Mouse (Mus musculus) bone marrow, adult 2 months (tissue): ENCODE measurements around the gene Yy2. TPM values are rescaled to one million over a fixed set of nuclear protein-coding genes. Genes with fewer than 3 reads are reported as not detected.
A peak's percentile ranks its signal among the peaks of the same experiment; 100 is the strongest.

Source experiments
- H3K27ac ChIP-seq: fragments of 200-500 bp; 2 replicates; pipeline ENCODE4 v1.5.1; 2012; ENCODE audit warnings: low read depth, mild to moderate bottlenecking, control low read depth, inconsistent platforms, low read length; ENCODE audit not compliant: control insufficient read depth, poor library complexity, insufficient read depth
- H3K4me1 ChIP-seq: fragments of 200-500 bp; 2 replicates; pipeline ENCODE4 v1.6.1; 2011; ENCODE audit warnings: low read length; ENCODE audit not compliant: control insufficient read depth, insufficient read depth
- H3K4me3 ChIP-seq: fragments of 200-500 bp; replicated peaks from 2 replicates; pipeline ENCODE3; 2011; ENCODE audit warnings: mild to moderate bottlenecking, low read depth, low read length, control low read depth; ENCODE audit not compliant: control insufficient read depth
- CTCF ChIP-seq: fragments of 200-500 bp; IDR thresholded peaks from 2 replicates; pipeline ENCODE4 v1.5.1; 2011; ENCODE audit warnings: low read length, control low read depth; ENCODE audit not compliant: control insufficient read depth, insufficient read depth
- POLR2A ChIP-seq: fragments of 200-500 bp; IDR thresholded peaks from 2 replicates; pipeline ENCODE4 v1.6.1; 2011; ENCODE audit warnings: low read depth, mild to moderate bottlenecking, control low read depth, low read length, borderline replicate concordance; ENCODE audit not compliant: control insufficient read depth
- WGBS: fragments of 180-500 bp; shearing (Covaris S2); methylation state at CpG from one replicate; pipeline ENCODE4 v1.1.7; 2018; 5-methylcytosine and 5-hydroxymethylcytosine counted together
- polyA plus RNA-seq: library from polyadenylated mRNA; stranded (reverse); fragments of >200 nt; gene quantifications from 2 replicates; pipeline ENCODE4 v1.2.4, GENCODE M21; 2011; ENCODE audit warnings: low replicate concordance; ENCODE audit not compliant: missing spikeins, insufficient read depth, insufficient read length

Gene Yy2
- not detected in 2 replicates for polyA plus RNA-seq

GRCm38 (mm10) chrX:157568840-157569239 lies at the start of gene Yy2:
Gene Yy2, minus strand, starts transcription at chrX:157568985.
- Histone ChIP-seq H3K4me1 (no peaks in the 10 kb centered on the region), H3K4me3 (no peak within 1 kb of the TSS), H3K27ac (no peak within 1 kb of the TSS)
- 86% methylated on average over 26 of the region's 26 CpGs for WGBS
- TF ChIP-seq POLR2A (no peak), CTCF (no peak)

- no peak overlapping the region for H3K4me3 ChIP-seq
- WGBS, result 17% methylated on average over 31 of the region's 32 CpGs
- no peak overlapping the region for H3K27ac ChIP-seq
- no peaks in the 10 kb centered on the region for H3K4me1 ChIP-seq
- TF ChIP-seq CTCF (no peak), POLR2A (no peak)
Measured at GRCm38 (mm10) chrX:157612894-157613293, 44.1 kb upstream of the Yy2 start.

GRCm38 (mm10) chrX:157601450-157601849 lies 32.7 kb upstream of the Yy2 start:
- no peak overlapping the region for H3K27ac ChIP-seq
- 10% methylated on average over 3 of the region's 3 CpGs for WGBS
- no peak for TF ChIP-seq POLR2A
- H3K4me3 ChIP-seq, result no peak overlapping the region
- H3K4me1 ChIP-seq, result no peaks in the 10 kb centered on the region

GRCm38 (mm10) chrX:157598186-157598996 lies 29.6 kb upstream of the Yy2 start, which contains the start of gene Mbtps2:
Gene Mbtps2, minus strand, starts transcription at chrX:157598715.
- 10% methylated on average over 61 of the region's 74 CpGs for WGBS
- peak within 1 kb of the TSS; percentile 96 for H3K4me3 ChIP-seq
- H3K27ac ChIP-seq, result peak within 1 kb of the TSS; percentile 94
- TF ChIP-seq CTCF, result no peak
- no peak; the same call in 1 of the 2 replicates for TF ChIP-seq POLR2A
- H3K4me1 ChIP-seq, result no peaks in the 10 kb centered on the region

GRCm38 (mm10) chrX:157597585-157598185 lies 28.9 kb upstream of the Yy2 start:
- 16% methylated on average over 17 of the region's 17 CpGs for WGBS
- H3K4me3 ChIP-seq, result peak overlapping the region; percentile 96
- H3K27ac ChIP-seq, result peak overlapping the region; percentile 94
- TF ChIP-seq POLR2A (no peak), CTCF (no peak)
- H3K4me1 ChIP-seq, result no peaks in the 10 kb centered on the region

- 25% methylated on average over 5 of the region's 5 CpGs for WGBS
- Histone ChIP-seq H3K27ac (no peak overlapping the region), H3K4me1 (no peaks in the 10 kb centered on the region), H3K4me3 (no peak overlapping the region)
- TF ChIP-seq POLR2A, result no peak
- no peak for TF ChIP-seq CTCF
Measured at GRCm38 (mm10) chrX:157596802-157597201, 28.0 kb upstream of the Yy2 start.

- Histone ChIP-seq H3K27ac (no peak overlapping the region), H3K4me1 (no peaks in the 10 kb centered on the region), H3K4me3 (no peak overlapping the region)
- TF ChIP-seq POLR2A (no peak), CTCF (no peak)
- WGBS, result 29% methylated on average over 6 of the region's 6 CpGs
Measured at GRCm38 (mm10) chrX:157595927-157596326, 27.1 kb upstream of the Yy2 start.

- TF ChIP-seq POLR2A (no peak), CTCF (no peak)
- H3K4me1 ChIP-seq, result no peaks in the 10 kb centered on the region
- no peak overlapping the region for H3K27ac ChIP-seq
- 75% methylated on average over 2 of the region's 2 CpGs for WGBS
- no peak overlapping the region for H3K4me3 ChIP-seq
Measured at GRCm38 (mm10) chrX:157594606-157595005, 25.8 kb upstream of the Yy2 start.

GRCm38 (mm10) chrX:157587001-157587400 lies 18.2 kb upstream of the Yy2 start:
- 75% methylated on average over 5 of the region's 5 CpGs for WGBS
- TF ChIP-seq POLR2A (no peak), CTCF (no peak)
- Histone ChIP-seq H3K27ac (no peak overlapping the region), H3K4me1 (no peaks in the 10 kb centered on the region), H3K4me3 (no peak overlapping the region)
